Mouse (Mus musculus) brain, embryonic 14.5 days (tissue): ENCODE measurements around the gene Alkbh4.

Experiments
- CTCF ChIP-seq: fragments of 200-500 bp; IDR thresholded peaks from 2 replicates; pipeline ENCODE4 v1.5.1; 2012; ENCODE audit warnings: inconsistent platforms, mild to moderate bottlenecking, moderate library complexity, borderline replicate concordance; ENCODE audit not compliant: insufficient read depth, insufficient read length; ENCODE audit errors: extremely low read depth
- POLR2A ChIP-seq: fragments of 200-500 bp; IDR thresholded peaks from 2 replicates; pipeline ENCODE4 v1.6.1; 2012; ENCODE audit warnings: mild to moderate bottlenecking, inconsistent platforms, borderline replicate concordance; ENCODE audit not compliant: poor library complexity, insufficient read depth, insufficient read length, severe bottlenecking; ENCODE audit errors: extremely low read depth

DNA sequence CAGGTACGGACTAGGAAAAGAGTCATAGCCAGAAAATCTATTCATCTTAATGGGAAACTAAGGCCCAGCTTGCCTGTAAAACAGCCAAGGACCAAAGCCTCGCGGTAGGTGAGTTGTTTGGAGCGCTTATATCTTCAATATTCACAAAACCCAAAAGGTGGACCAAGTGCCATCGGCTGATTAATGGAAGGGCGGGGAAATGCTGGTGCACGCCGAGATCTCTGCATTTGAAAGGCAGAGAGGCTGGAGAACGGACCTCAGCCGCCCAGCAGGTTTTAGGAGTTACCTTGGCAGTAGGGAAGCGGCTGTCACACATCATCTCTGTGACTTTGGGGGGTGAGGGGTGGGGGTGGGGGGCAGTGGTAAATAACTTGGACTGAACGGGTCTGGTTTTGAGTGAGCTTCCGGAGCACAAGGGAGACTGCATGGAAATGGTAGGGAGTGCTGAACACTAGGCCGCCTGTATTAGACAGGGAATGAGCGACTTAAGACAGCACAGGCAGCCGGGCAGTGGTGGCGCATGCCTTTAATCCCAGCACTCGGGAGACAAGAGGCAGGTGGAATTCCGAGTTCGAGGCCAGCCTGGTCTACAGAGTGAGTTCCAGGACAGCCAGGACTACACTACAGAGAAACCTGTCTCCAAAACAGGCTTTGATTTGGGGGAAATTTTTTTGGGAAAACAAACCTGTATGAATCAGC lies 495 bp downstream of the Alkbh4 start:
- no peak for TF ChIP-seq CTCF
- no peak for TF ChIP-seq POLR2A
